Mouse (Mus musculus) frontal cortex, adult (tissue): ENCODE results near the gene Slc3a1.

Experiments
- ATAC-seq: cut with Nextera tagmentation; 2 replicates; pipeline ENCODE4 v1.9.2; 2017; ENCODE audit warnings: mild to moderate bottlenecking, moderate library complexity, mixed read lengths; ENCODE audit not compliant: low TSS enrichment

Gene Slc3a1

GRCm38 (mm10) chr17:85028093-85028739 is at the start of gene Slc3a1:
Slc3a1 (plus strand) TSS chr17:85028376.
- ATAC-seq, result no peak

GRCm38 (mm10) chr17:84981721-84982120 is 46.5 kb upstream of the Slc3a1 start:
- ATAC-seq, result no peak

DNA sequence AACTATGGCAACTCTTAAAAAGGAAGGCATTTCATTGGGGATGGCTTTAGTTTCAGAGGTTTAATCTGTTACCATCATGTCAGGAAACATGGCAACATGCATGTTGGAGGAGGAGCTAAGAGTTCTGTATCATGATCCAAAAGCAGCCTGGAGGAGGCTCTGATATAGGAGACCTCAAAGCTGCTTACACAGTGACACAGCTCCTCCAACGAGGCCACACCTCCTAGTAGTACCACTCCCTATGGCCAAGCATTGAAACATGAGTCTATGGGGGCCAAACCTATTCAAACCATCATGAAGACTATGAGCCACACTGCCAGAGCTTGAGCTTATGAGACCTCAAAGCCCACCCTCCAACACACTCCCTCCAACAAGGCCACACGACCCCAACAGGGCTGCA is 45.4 kb upstream of the Slc3a1 start:
- ATAC-seq, result no peak

DNA sequence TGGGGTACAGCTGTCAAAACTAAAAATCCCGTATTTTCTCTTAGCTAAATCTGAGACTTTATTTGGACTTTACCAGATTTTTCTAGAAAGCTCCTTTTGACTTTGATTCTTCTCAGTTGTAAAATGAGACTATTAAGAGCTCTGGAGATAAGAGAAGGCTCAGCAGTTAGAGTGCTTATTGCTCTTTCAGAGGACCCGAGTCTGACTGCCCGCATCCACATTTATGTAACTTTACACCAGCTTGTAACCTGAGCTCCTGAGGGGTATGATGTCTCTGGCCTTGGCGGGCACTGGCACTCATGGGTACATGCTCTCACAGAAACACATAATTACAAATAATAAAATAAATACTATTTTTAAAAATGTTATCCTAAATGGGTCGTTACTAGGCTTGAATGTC is 41.8 kb upstream of the Slc3a1 start:
- ATAC-seq, result no peak

- no peak for ATAC-seq
Measured at GRCm38 (mm10) chr17:84987834-84988410, 40.3 kb upstream of the Slc3a1 start.

GRCm38 (mm10) chr17:84988514-84988913 is 39.7 kb upstream of the Slc3a1 start:
- no peak for ATAC-seq

- ATAC-seq, result no peak
Measured at GRCm38 (mm10) chr17:84995844-84996243, 32.3 kb upstream of the Slc3a1 start.

DNA sequence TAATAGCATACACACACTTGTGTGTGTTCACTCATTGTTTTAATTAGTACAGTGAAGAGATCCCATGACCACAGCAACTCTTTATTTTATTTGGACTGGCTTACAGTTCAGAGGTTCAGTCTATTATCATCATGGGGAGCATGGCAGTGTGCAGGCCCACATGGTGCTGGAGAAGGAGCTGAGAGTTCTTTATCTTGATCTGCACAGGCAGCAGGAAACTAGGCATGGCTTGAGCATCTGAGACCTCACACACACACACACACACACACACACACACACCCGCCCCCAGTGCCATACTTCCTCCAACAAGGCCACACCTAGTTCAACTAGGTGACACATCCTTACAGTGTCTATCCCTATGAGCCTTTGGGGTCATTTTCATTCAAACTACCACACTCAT is 30.5 kb upstream of the Slc3a1 start:
- no peak for ATAC-seq

DNA sequence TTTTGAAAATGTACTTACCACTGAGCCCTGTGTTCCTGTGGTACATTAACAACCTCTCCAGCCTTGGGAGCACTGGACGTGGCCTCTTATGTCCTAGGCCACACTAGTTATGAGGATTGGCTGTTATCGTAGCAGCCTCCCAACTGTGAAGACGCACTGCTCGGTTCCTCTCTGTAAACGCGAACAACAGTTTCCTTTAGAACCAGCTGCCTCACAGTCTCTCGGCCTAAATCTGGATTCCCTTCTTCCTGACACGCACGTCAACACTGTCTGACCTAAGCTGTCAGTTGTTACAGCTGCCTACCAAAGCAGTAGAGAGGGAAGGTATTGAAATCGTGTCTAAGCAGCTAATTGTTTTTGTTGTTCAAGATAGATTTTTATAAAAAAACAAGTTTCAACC is 28.5 kb upstream of the Slc3a1 start:
- peak; percentile 44 for ATAC-seq

- no peak for ATAC-seq
Measured at GRCm38 (mm10) chr17:85013485-85013884, 14.7 kb upstream of the Slc3a1 start.

- ATAC-seq, result no peak
Measured at GRCm38 (mm10) chr17:85014632-85015031, 13.5 kb upstream of the Slc3a1 start.

GRCm38 (mm10) chr17:85018344-85018743 is 9.8 kb upstream of the Slc3a1 start:
- no peak for ATAC-seq

DNA sequence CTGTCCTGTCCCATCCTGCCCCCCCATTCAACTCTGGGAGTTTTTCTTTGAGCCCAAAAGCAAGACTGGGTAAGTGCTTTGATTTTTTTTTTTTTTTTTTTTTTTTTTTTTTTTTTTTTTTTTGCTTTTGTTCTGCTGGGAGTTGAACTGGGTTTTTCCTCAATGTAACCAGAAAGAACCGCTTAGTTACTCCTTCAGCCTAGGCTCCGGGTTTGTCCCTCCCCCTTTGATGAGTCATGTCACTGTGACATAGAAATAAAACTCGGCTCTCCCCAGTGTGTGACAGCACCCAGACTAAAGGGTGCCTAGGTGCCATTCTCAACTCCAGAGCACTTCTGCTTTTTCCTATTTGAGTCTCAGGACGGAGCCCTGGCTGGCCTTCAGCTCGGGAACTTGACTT is 9.4 kb upstream of the Slc3a1 start:
- peak; percentile 76 for ATAC-seq

DNA sequence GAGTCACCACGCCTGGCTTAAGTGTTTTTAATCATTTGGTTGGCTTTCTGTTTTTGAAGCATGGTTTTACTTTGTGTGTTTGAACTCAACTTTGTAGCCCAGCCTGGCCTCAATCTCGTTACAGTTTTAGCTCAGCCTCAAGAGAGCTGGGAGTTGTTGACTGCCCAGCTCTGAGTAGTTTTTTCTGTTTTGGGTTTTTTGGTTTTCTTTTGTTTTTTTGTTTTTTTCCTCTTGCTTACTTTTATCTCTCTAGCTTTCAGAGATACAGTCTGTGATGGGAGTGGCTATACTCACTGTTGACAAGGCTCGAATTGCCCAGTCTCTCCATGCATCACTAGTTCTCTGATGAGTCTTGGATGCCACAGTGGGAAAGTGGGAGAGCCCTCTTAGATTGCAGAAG is 7.8 kb upstream of the Slc3a1 start:
- no peak for ATAC-seq

- ATAC-seq, result peak; percentile 65
Measured at GRCm38 (mm10) chr17:85023247-85024167, 4.7 kb upstream of the Slc3a1 start.

- ATAC-seq, result no peak
Measured at GRCm38 (mm10) chr17:85024237-85024636, 3.9 kb upstream of the Slc3a1 start.

- ATAC-seq, result no peak
Measured at GRCm38 (mm10) chr17:85025151-85025550, 3.0 kb upstream of the Slc3a1 start.

- ATAC-seq, result no peak
Measured at GRCm38 (mm10) chr17:85026436-85026835, 1.7 kb upstream of the Slc3a1 start.

DNA sequence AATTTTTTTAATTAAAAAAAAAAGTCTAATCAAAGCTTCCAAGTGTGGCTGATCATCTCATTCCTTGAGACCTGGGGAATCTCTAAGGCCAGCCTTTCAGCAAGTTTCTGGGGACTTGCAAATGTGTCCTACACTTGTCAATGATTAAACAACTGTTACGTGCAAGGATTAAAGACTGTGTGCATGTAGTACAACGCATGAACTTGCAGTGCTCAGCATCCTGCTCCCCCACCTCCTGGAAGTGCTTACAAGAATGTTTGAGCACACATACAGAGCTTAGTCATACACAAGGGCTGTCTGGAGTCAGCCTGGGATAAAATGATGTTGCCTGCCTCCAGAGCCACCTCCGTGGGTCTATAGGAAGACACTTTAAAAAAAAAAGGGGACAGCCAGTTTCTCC is 929 bp upstream of the Slc3a1 start:
- no peak for ATAC-seq

DNA sequence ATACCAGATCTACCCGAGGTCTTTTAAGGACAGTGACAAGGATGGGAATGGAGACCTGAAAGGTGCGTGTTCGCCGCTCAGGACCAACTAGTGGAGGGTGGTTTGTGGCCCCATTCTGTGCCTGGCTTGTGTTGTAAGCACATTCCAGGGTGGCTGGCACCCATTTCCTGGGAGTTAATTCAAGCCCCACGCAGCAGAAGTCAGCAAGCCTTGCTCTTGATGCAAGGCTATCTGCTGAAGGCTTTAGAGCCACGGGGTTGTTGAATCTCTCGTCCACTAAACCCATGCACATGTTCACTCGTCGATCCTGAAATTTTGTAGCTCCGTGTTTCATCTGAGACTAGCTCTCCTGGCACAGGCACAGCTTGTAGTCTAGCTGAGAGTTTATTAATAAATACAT is 621 bp downstream of the Slc3a1 start:
- ATAC-seq, result no peak

DNA sequence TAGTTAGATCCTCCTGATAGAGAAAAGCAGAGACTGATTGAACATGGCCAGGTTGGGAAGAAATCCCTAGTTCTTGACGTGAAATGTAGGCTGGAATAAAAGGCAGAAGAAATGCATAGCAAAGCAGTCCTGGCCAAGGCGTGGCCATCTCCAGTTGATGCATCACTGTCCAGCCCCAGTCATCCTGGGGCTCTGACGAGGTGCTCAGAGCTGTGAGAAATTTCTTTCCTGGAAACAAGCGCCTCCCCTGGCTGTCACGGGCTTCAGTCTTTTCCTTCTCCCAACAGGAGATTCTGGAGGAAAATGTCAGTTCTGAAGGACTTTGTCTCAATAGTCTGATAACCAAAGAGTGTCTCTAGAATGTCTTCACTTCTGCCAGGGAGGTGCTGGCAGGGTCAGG is 2.5 kb downstream of the Slc3a1 start:
- no peak for ATAC-seq

- ATAC-seq, result peak; percentile 46; the same call in 1 of the 2 replicates
Measured at GRCm38 (mm10) chr17:85033087-85033486, 4.9 kb downstream of the Slc3a1 start.

DNA sequence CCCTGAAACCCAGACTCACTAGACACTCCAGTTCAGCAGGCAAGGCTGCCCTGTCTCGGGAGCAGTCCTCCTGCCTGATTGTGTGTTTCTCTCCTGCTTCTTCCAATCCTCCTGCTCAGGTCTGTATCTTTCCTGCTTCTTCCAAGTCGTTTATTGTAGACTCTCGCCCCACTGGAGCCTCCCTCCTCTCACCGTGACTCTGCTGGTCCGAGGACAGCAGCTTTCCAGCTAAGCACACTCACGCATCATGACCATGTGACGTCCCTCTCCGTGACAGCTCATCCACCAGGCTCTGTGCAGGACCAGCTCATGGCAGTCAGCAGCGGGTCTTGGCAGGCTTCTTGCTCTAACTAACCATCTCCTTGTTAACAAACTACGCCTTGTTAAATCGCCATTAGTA is 5.9 kb downstream of the Slc3a1 start:
- peak; percentile 94 for ATAC-seq
